Mouse (Mus musculus): ENCODE data around the gene Ccdc103. TPM values are rescaled to one million over a fixed set of nuclear protein-coding genes. Genes with fewer than 3 reads are reported as not detected.

The Ccdc103 gene
- polyA plus RNA-seq (2012; ENCODE audit: low replicate concordance): not detected in 2 replicates

DNA sequence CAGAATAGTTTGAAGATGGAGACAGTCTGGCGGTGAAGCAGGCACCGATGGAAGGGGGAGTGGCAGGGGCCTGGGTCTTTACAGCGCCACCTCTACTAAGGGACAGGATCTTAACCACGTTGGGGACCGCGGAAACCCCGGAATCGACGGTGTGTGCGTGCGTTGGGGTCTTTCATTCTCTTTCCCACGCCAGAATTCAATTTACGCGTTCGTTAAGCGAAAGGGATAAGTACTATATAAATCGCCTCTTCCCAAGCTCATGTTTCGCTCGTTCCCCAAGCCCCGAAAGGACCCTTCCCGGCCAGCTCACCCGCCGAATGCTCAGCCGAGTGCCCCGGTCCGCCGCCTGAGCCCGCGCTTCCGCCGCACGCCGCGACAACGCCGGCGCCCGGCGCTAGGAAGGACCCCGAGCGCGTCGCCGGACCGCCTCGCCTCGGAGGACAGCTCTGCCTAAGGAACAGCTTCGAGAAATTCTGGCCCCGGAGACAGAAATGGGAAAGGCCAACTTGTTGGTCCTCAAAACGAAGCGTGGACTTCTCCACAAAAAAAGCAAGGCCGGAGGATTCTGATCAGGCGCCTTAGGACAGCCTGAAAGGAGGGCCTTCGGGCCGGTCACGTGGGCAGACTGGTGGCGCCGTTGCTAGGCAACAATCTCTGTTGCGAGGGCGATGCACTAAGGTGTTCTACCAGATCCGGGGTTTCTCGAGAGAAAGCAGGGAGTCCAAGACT, at the start of gene Ccdc103, which contains the start of gene Eftud2:
Ccdc103 (plus strand) TSS at position 620 of the 729 bp plus-strand sequence.
Eftud2 (minus strand) TSS at position 401 of the 729 bp plus-strand sequence.

DNA sequence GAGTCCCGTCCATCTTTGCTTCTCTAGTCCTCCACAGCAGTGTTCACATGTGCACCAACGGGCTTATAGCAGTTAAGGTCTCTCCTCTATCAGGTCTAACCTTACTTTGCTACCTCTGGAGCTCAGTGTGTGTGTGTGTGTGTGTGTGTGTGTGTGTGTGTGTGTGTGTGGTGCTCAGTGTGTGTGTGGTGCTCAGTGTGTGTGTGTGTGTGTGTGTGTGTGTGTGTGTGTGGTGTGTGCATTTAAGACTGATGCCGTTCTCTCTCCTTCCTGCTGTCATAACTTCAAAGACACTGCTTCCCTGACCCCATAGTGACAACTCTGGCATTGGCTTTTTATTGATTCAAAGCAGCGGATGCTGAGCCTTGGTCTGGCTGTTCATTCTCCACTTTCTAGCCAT, 45.5 kb upstream of the Ccdc103 start, which contains the start of gene Higd1b:
Higd1b (plus strand) TSS at position 301 of the 400 bp plus-strand sequence.

DNA sequence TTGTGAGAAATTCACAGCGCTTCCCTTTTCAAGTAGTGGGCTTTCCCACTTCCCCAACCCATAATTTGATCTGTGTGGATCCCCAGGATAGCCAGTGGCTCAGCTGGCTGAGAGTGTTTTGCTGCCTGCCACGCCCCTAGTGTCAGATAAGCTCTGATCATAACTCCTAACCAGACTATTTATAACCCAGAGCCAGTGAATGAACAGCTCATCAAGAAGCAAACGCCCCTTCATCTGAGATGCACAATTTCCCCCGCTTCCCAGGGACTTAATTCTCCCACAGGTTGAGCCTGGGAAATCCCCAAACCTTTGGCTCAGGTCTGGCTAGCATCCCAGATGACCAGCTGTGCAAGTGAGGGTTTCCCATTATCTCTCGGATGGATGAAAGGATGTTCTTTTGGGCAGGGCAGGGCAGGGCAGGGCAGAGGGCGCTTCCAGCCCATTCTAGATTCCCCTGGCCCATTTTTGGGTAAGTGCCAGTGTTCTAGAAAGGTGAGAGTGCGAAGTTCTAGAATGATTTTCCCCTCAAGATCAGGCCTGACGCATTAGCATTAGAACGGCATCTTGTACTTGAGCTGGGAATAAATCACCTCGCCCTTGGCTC, 3.7 kb downstream of the Ccdc103 start, which contains the start of gene Fam187a:
Fam187a (plus strand) TSS at position 554 of the 604 bp plus-strand sequence.

DNA sequence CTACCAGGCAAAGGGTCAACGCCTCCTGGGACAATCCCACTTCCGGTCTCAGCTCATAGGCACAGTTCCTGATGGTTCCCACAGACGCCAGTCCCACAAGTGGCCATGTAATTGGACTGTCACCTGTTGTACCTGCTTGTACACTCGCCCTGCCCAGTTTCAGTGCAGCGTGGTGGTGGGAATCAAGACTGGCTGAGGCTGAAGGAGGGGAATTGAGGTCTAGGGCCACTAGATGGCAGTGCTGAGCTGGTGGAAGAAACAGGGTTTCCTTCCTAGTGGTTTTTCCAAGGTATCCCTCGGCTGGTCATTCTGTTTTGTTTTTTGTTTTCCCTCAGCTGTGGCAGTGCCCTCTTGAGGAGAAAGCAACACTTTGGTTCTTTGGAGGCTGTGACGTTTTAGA, 19.8 kb downstream of the Ccdc103 start, which contains the start of gene Gfap:
Gfap (minus strand) TSS at position 150 of the 400 bp plus-strand sequence.

DNA sequence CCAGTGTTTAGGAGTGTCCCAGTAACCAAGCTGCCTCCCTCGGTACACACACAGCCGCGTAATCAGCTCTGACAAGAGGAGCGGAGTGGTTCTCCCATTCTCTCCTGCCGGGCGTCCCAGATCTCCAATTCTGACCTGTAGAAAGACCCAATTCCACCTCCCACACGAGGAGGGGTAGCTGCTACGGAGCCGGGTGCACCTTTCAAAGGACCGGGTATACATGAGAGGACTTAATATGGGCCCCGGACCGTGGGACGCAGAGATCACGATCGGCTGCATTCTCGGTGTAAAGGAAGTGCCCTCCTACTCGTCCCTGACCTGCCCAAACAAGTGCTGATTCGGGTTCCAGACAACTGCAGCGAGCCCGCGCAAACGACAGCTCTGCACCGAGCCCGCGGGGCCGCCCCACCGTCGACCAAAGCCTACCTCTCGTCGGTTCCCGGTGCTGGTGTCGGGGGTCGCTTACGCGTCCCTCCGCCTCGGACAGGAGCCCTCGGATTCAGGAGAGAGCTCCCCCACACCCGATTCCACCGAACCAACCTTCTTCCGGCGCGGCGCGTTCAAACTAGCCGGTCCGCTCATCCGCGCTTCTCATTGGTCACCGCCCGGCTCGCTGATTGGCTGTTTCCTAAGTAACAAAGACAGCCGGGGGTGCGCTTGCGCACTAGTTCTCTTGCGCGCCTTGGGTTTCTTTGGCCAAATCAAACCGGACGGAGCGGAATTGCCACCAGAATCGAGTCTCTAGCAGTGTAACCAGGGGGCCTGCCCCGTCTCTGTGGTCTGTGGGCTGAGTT, 43.8 kb downstream of the Ccdc103 start, which contains the start of gene Kif18b:
Kif18b (minus strand) TSS at position 568 of the 794 bp plus-strand sequence.

Other genes starting within 250 kb of the Ccdc103 start
- gene Meioc, start 217.5 kb upstream of the Ccdc103 start, polyA plus RNA-seq (2012; ENCODE audit: low replicate concordance): not detected in 2 replicates
- gene Ccdc43, start 183.4 kb upstream of the Ccdc103 start, polyA plus RNA-seq (2012; ENCODE audit: low replicate concordance): 2.6 and 4.1 TPM in 2 replicates
- 1.3 and 1.6 TPM in 2 replicates for gene Adam11, start 119.8 kb upstream of the Ccdc103 start, polyA plus RNA-seq (2012; ENCODE audit: low replicate concordance)
- 0.20 TPM in 1 of 2 replicates, not detected in the other for gene Gjc1, start 61.5 kb upstream of the Ccdc103 start, polyA plus RNA-seq (2012; ENCODE audit: low replicate concordance)
- not detected in 2 replicates for gene Higd1b, start 45.4 kb upstream of the Ccdc103 start, polyA plus RNA-seq (2012; ENCODE audit: low replicate concordance)
- gene Eftud2, start 219 bp upstream of the Ccdc103 start, polyA plus RNA-seq (2012; ENCODE audit: low replicate concordance): 122 and 194 TPM in 2 replicates
- not detected in 2 replicates for gene Fam187a, start 4.0 kb downstream of the Ccdc103 start, polyA plus RNA-seq (2012; ENCODE audit: low replicate concordance)
- 1.0 and 1.1 TPM in 2 replicates for gene Gfap, start 19.7 kb downstream of the Ccdc103 start, polyA plus RNA-seq (2012; ENCODE audit: low replicate concordance)
- gene Kif18b, start 43.9 kb downstream of the Ccdc103 start, polyA plus RNA-seq (2012; ENCODE audit: low replicate concordance): 27.7 and 63.8 TPM in 2 replicates
- gene C1ql1, start 65.5 kb downstream of the Ccdc103 start, polyA plus RNA-seq (2012; ENCODE audit: low replicate concordance): 0.11 TPM in 1 of 2 replicates, not detected in the other
- 2.2 and 23.9 TPM in 2 replicates for gene Nmt1, start 147.0 kb downstream of the Ccdc103 start, polyA plus RNA-seq (2012; ENCODE audit: low replicate concordance)
- 34.7 and 104 TPM in 2 replicates for gene Dcakd, start 147.1 kb downstream of the Ccdc103 start, polyA plus RNA-seq (2012; ENCODE audit: low replicate concordance)
- gene Plcd3, start 220.5 kb downstream of the Ccdc103 start, polyA plus RNA-seq (2012; ENCODE audit: low replicate concordance): 0.51 and 0.59 TPM in 2 replicates
- gene Acbd4, start 220.5 kb downstream of the Ccdc103 start, polyA plus RNA-seq (2012; ENCODE audit: low replicate concordance): 43.1 and 44.8 TPM in 2 replicates
- gene Hexim1, start 235.0 kb downstream of the Ccdc103 start, polyA plus RNA-seq (2012; ENCODE audit: low replicate concordance): 10.6 and 12.4 TPM in 2 replicates

Data from leukemia stem cell, adult 10-12 weeks (primary cell).